Mouse (Mus musculus) heart, postnatal 0 days (tissue): ENCODE measurements around the gene BC048403. TPM values are rescaled to one million over a fixed set of nuclear protein-coding genes. Genes with fewer than 3 reads are reported as not detected.
A peak's percentile ranks its signal among the peaks of the same experiment; 100 is the strongest.
"Not testable (repeated sequence)": the region's sequence is repeated elsewhere in the genome, so short reads cannot be mapped to it uniquely, and the experiment has no call there.

Source experiments
- ATAC-seq: fragments of 200-750 bp; cut with Nextera tagmentation; 2 replicates; pipeline ENCODE4 v1.8.0; 2017; ENCODE audit warnings: low read depth, moderate number of reproducible peaks, moderate library complexity; ENCODE audit not compliant: insufficient read depth
- DNase-seq: peaks from one replicate; pipeline ENCODE4 v3.0.0-alpha.2; 2016; ENCODE audit warnings: low spot score
- H3K27ac ChIP-seq: fragments of 300-500 bp; sonication (generic); 2 replicates; pipeline ENCODE4 v1.5.1; 2014; ENCODE audit warnings: low read depth, mild to moderate bottlenecking
- H3K27me3 ChIP-seq: fragments of 300-500 bp; sonication (generic); 2 replicates; pipeline ENCODE4 v1.6.1; 2014; ENCODE audit warnings: low read length, mixed read lengths; ENCODE audit not compliant: control insufficient read depth, insufficient read depth
- H3K36me3 ChIP-seq: fragments of 300-500 bp; sonication (generic); replicated peaks from 2 replicates; pipeline ENCODE4 v1.6.1; 2014; ENCODE audit warnings: low read length, mixed read lengths; ENCODE audit not compliant: control insufficient read depth, insufficient read depth
- H3K4me1 ChIP-seq: fragments of 300-500 bp; sonication (generic); 2 replicates; pipeline ENCODE4 v1.6.1; 2014; ENCODE audit warnings: antibody characterized with exemption; ENCODE audit not compliant: control insufficient read depth, insufficient read depth
- H3K4me2 ChIP-seq: fragments of 300-500 bp; sonication (generic); 2 replicates; pipeline ENCODE4 v1.6.1; 2014; ENCODE audit warnings: low read depth, mild to moderate bottlenecking, low read length, moderate library complexity
- H3K4me3 ChIP-seq: fragments of 300-500 bp; sonication (generic); 2 replicates; pipeline ENCODE4 v1.5.1; 2014; ENCODE audit warnings: low read depth, low read length
- H3K9ac ChIP-seq: fragments of 300-500 bp; sonication (generic); replicated peaks from 2 replicates; pipeline ENCODE4 v1.6.1; 2014; ENCODE audit warnings: low read depth, low read length, mixed read lengths
- H3K9me3 ChIP-seq: fragments of 300-500 bp; sonication (generic); replicated peaks from 2 replicates; pipeline ENCODE4 v1.6.1; 2016; ENCODE audit warnings: low read length; ENCODE audit not compliant: control insufficient read depth
- CTCF ChIP-seq: IDR thresholded peaks from 2 replicates; pipeline ENCODE4 v1.5.1; 2016; ENCODE audit warnings: antibody characterized with exemption, control low read depth, low read depth
- EP300 ChIP-seq: IDR thresholded peaks from 2 replicates; pipeline ENCODE4 v1.6.1; 2016; ENCODE audit warnings: antibody characterized with exemption, low read depth
- WGBS: fragments of 180-500 bp; shearing (Covaris S2); extraction: QIAGEN DNeasy Blood & Tissue Kit; methylation state at CpG from one replicate; pipeline ENCODE4 v1.1.7; 2014; 5-methylcytosine and 5-hydroxymethylcytosine counted together
- polyA plus RNA-seq: library from polyadenylated mRNA; unstranded; fragments of >200 nt; fragmentation: Nextera tagmentation; extraction: Ambion mirVana; gene quantifications from 2 replicates; pipeline ENCODE4 v1.2.1, GENCODE M21; 2015
- total RNA-seq: library from RNA; depleted of rRNA; stranded (reverse); fragments of >200 nt; gene quantifications from 2 replicates; pipeline ENCODE4 v1.2.3, GENCODE M21; 2014; ENCODE audit warnings: low replicate concordance

The BC048403 gene
- total and polyA plus RNA-seq, 2 experiments from 2014 or later = 1.2 to 1.5 TPM

- WGBS = 83% methylated on average over 9 of the region's 9 CpGs
- Histone ChIP-seq H3K4me3 (no peak overlapping the region), H3K9me3 (no peaks in the 10 kb centered on the region), H3K27ac (no peak overlapping the region), H3K27me3 (no peaks in the 10 kb centered on the region), H3K36me3 (no peaks in the 10 kb centered on the region), H3K4me1 (no peaks in the 10 kb centered on the region), H3K9ac (no peak overlapping the region), H3K4me2 (no peak overlapping the region)
- TF ChIP-seq EP300 = no peak
- ATAC-seq = no peak
- DNase-seq = no peak
Observed at GRCm38 (mm10) chr10:121762141-121762540, 22.4 kb downstream of the BC048403 start.

DNA sequence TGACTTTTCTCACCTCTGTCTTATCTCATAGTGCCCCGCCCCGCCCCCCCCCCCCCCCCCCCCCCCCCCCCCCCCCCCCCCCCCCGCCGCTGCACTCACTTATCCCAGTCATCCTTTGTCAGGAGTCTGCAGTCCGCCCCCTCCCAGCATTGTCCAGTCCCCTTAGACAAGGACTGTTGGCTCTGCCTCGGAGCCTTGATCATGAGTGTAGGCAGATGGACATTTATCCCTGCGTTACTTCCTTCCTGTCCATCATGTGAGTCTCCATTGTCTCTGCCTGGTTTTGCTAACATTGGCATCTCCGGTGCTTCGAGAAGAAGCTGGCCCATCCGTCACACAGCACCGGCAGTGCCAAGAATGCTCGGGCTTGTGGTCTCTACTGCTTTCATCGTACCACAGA, 23.5 kb downstream of the BC048403 start:
- no peaks in the 10 kb centered on the region for H3K9me3 ChIP-seq
- no peaks in the 10 kb centered on the region for H3K27me3 ChIP-seq
- no peak for ATAC-seq
- H3K4me3 ChIP-seq = no peak overlapping the region
- TF ChIP-seq CTCF = no peak
- no peak for TF ChIP-seq EP300
- H3K27ac ChIP-seq = no peak overlapping the region
- H3K4me2 ChIP-seq = no peak overlapping the region
- no peaks in the 10 kb centered on the region for H3K4me1 ChIP-seq
- no peak for DNase-seq
- H3K36me3 ChIP-seq = no peaks in the 10 kb centered on the region
- H3K9ac ChIP-seq = no peak overlapping the region
- 56% methylated on average over 10 of the region's 13 CpGs for WGBS

GRCm38 (mm10) chr10:121764469-121765173, 24.9 kb downstream of the BC048403 start:
- TF ChIP-seq EP300 (no peak), CTCF (no peak)
- Histone ChIP-seq H3K9ac (no peak overlapping the region), H3K4me3 (no peak overlapping the region), H3K27me3 (no peaks in the 10 kb centered on the region), H3K9me3 (no peaks in the 10 kb centered on the region), H3K4me2 (no peak overlapping the region), H3K27ac (no peak overlapping the region), H3K4me1 (no peaks in the 10 kb centered on the region), H3K36me3 (no peaks in the 10 kb centered on the region)
- 75% methylated on average over 13 of the region's 13 CpGs for WGBS
- DNase-seq = no peak
- ATAC-seq = no peak

DNA sequence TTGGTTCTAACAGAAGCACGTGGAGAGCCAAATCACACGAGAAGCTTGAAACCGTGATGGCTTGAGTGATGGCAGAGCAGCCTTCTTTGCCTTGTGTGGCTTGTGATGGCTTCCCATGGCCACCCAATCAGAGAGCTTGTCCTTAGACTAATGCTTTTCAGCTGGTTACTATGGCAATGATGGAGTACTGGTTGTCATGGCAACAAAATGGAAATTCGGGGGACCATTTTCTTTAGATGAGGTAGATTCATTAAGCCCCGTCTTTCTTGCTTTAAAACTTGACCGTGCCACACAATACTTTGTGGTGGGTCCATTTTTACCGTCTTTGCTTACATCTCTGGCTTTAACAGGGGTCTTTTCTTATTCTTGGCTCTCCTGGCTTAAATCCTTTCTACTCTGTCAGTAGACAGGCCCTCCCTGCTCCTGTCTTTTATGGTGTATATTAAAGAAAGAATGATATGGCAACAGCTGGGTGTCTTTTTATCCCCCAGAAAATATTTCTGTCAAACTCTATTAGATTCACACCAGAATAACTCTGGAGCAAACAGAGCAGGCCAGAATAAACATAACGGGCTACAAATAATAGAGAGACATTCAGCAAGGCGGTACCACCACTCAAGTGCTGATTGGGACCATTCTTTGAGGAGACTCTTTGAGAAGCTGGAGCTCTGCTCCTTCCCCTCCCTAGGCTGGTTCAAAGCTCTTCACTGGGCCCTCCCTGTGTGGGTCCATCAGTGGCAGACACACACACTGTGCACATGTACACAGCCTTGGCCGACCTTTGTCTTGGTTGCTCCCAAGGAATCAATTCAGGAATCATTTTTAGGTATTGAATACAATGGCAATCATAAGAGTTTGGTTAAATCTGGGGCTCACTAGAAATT, 25.7 kb downstream of the BC048403 start:
- no peak for TF ChIP-seq CTCF
- no peak for TF ChIP-seq EP300
- DNase-seq = no peak
- Histone ChIP-seq H3K9me3 (no peaks in the 10 kb centered on the region), H3K27ac (no peak overlapping the region), H3K27me3 (no peaks in the 10 kb centered on the region), H3K4me3 (no peak overlapping the region), H3K9ac (no peak overlapping the region), H3K36me3 (no peaks in the 10 kb centered on the region), H3K4me1 (no peaks in the 10 kb centered on the region), H3K4me2 (no peak overlapping the region)
- no peak for ATAC-seq
- 82% methylated on average over 10 of the region's 10 CpGs for WGBS

GRCm38 (mm10) chr10:121767295-121767694, 27.6 kb downstream of the BC048403 start:
- not testable (repeated sequence) for H3K4me1 ChIP-seq, ATAC-seq, DNase-seq, H3K9ac ChIP-seq, H3K9me3 ChIP-seq, H3K27ac ChIP-seq, H3K4me3 ChIP-seq, H3K27me3 ChIP-seq, H3K36me3 ChIP-seq, H3K4me2 ChIP-seq
- 80% methylated on average over 3 of the region's 3 CpGs for WGBS
- peak; percentile 24 for TF ChIP-seq CTCF
